Mouse (Mus musculus) 3T3-L1 (cell line): ENCODE measurements around the gene Ankrd11.
A peak's percentile ranks its signal among the peaks of the same experiment; 100 is the strongest.

Source experiments
- DNase-seq: peaks from one replicate; pipeline ENCODE4 v3.0.0-alpha.2; 2015; ENCODE audit warnings: low read depth, low spot score

Ankrd11 gene

DNA sequence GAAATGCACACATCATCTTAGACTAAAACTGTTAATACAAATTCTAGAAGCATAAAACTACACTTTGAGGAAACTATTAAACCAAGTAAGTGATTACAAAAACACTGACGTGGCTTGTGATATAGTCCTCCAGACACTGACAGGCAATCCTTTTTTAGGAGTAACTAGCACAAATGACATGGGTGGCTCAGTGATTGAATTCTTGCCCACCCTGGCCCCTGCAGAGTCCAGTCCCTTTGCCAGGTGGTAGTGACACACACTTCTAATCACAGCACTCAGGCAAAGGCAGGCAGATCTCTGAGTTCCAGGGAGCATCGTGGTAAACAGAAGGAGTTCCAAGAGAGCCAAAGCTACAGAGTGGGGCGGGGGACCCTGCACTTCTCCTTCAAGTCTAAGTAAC lies 36.7 kb downstream of the Ankrd11 start:
- no peak for DNase-seq

- no peak for DNase-seq
These were observed 37.8 kb downstream of the Ankrd11 start for GRCm38 (mm10) chr8:123004033-123004922.

GRCm38 (mm10) chr8:123000311-123000710 lies 41.8 kb downstream of the Ankrd11 start:
- DNase-seq = no peak

GRCm38 (mm10) chr8:122997963-122998362 lies 44.1 kb downstream of the Ankrd11 start:
- peak; percentile 65 for DNase-seq

- DNase-seq = no peak
These were observed 48.3 kb downstream of the Ankrd11 start for GRCm38 (mm10) chr8:122993740-122994139.

DNA sequence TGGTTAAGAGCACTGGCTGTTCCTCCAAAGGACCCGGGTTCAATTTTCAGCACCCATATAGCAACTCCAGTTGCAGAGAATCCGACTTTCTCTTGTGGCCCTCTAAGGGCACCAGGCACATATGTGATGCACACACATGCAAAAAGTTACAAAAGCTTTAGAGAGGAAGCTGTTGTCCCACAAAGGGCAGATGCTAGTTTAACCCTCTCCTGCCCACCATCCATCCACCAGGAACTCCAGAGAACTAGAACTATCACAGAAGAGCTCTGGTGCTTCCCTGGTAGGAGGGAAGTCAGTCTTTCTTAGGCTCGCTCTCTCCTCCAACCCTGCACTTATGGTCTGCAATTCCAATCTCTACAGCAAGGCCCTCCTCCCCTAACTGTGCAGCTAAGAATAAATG lies 49.0 kb downstream of the Ankrd11 start:
- no peak for DNase-seq

DNA sequence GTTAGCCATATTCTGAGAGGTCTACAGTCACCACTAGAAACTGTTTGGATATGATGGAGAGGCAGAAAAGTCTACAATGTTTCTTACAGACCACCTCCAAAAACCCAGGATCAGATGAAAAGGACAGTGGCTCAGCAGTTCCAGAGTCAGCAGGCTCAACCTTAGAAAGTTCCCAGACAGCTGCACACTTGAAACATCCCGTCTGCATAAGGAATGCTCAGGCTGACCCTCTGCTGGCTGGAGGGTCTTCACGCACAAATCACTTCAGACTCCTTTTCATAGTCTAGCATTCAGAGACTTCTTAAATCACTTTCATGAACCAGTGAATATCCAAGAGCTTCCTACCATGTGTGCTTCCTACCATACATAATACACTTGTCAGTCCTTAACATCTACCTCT lies 49.8 kb downstream of the Ankrd11 start:
- no peak for DNase-seq

DNA sequence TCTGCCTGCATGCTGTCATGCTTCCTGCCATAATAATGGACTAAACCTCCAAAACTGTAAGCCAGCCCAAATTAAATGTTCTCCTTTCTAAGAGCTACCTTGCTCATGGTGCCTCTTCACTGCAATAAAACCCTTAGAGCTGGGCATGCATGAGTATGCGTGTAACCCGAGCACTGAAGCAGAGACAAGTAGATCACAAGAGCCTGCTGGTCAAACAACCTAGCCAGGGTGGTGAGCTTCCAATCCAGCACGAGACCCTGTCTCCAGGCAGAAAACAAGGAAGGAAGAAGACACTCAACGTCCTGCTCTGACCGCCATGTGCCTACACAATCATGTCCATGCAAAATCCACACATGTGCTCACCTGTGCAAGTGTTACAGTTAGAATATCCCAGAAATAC lies 50.7 kb downstream of the Ankrd11 start:
- DNase-seq = no peak

DNA sequence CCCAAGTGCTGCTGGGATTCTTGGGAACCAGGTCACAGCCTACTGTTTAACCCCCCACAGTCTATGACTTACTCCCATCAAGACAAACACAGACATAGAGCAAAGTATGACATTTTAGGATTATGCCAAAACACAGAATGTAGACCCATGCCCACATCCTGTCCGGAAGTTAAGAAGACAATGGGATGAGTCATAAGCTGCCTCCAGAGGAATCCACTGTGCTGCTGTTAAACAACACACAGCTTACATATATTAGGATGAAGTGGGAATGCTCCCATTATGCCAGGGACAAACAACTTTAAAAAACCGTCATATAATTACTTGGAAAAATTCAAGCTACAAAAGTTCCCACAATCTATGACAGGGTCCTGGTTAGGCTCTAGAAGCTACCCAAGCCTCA lies 52.1 kb downstream of the Ankrd11 start:
- peak; percentile 73 for DNase-seq

- DNase-seq = no peak
These were observed 53.1 kb downstream of the Ankrd11 start for GRCm38 (mm10) chr8:122988955-122989354.

DNA sequence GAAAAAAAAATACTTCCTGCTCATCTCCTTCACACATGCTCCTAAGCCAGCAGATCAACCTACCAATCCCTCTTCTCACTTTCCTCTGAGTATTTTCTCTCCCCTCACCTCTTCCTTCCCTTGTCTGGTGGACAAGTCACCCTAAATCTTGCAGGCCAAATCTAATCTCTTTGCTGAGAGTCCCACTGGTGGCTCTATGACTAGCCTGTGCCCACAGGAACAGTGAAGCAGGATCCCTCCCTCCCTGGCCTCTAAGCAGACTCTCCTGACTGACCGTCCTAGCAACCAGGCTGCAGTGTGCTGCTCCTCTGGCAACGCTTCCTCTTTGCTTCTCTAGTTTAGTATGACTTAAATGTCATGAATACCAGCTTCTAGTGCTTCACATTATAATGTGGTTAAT lies 54.8 kb downstream of the Ankrd11 start:
- no peak for DNase-seq

DNA sequence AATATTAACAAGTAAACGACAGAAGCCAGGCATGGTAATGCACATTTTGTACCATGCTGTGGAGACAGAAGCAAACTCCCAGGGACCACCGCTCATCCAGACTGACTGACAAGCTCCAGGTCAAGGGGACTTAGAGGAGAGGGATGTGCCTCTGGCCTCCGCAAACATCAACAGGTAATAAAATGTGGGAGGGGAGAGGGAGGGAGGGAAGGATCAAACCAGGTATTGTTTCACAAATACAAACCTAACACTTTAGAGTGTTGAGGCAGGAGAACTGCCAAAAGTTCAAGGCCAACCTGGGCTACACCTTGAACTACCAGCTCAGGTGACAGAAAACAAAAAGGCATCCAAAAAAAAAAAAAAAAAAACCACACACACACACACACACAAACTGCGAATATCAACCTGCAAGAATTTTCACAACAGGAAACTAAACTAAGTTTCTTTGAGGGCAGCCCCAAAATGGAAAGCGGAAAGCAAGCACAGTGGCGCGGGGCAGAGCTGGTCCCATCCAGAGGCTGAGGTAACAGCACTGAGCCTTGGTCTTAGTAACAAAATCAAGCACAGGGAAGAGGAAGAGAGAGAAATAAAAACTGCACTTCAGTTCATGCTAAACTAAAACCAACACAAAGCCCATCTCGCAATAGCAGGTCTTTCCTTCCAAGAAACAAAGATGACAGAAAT lies 55.4 kb downstream of the Ankrd11 start:
- no peak for DNase-seq

DNA sequence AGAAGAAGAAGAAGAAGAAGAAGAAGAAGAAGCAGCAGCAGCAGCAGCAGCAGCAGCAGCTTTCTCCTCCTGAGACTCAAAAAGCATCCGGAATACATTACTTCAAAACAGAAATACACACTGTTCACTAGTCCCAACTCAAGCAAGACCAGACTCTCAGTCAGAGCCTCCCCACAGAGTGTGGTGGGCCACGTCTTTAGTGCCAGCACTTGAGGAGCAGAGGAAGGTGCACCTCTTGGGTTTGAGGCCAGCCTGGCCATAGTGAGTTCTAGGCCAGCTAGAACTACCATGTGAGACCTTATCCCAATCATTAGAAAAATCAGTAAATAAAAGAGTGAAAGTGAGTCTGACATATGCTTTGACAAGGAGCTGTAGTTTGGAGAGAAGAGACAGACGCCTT lies 57.9 kb downstream of the Ankrd11 start:
- no peak for DNase-seq

DNA sequence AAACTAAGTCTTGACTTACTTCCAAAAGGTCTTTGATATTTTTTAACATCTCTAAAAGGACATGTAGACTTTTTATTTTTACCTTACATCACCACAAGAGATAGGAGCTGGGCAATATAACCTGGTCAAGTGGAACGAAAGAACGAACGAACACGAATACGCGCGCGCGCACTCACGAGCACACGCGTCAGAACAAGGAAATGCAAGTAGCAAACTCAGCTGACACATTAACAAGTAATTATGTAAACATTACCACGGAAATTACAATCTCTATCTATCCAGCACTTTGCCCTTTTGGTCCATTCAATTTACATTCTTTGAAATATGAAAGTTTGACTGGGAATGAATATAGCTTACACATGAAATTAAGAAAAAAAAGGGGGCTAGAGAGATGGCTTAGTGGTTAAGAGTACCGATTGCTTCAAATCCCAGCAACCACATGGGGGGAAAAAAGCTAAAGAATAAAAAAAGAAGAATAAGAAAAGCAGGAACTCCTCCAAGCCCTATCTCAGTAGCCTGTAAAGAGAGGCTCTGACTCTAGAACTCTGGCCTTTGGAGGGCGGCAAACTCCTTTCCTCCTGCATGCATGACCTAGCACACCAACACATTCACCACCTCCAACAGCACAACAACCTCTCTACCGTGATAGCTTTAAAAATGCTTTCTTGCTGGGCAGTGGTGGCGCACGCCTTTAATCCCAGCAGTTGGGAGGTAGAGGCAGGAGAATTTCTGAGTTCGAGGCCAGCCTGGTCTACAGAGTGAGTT lies 58.7 kb downstream of the Ankrd11 start:
- no peak for DNase-seq

- no peak for DNase-seq
These were observed 60.4 kb downstream of the Ankrd11 start for GRCm38 (mm10) chr8:122981646-122982045.

DNA sequence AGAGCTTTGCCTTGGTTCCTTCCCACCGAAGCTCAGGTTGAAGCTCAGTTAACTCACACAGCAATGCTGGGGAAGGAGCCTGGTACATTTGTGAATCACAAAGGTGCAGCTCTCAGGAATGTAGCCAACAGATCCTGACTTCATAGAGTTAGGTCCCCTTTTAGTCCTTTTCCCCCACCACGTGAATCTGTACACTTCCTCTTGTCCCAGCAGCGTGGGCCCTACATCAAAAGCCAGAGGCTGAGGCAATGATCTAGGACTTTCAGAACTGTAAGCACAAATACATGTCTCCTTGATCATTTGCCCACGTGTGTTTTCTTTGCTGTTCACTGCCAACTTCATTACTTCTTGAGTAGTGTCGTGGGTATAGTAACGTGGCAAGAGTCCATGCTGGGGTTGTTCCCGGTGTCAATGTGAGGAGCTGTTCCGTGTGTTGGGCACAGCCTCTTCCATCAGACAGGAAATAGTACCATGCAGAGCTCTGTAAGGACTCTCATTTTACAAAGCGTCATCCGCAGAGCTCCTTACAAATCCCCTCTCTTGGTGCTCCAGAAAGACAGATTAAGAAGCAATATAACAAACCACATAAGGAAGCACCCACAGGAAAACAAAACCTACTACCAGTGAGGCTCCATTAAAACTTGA lies 62.1 kb downstream of the Ankrd11 start:
- DNase-seq = no peak

GRCm38 (mm10) chr8:122979424-122979823 lies 62.7 kb downstream of the Ankrd11 start:
- DNase-seq = peak; percentile 37

DNA sequence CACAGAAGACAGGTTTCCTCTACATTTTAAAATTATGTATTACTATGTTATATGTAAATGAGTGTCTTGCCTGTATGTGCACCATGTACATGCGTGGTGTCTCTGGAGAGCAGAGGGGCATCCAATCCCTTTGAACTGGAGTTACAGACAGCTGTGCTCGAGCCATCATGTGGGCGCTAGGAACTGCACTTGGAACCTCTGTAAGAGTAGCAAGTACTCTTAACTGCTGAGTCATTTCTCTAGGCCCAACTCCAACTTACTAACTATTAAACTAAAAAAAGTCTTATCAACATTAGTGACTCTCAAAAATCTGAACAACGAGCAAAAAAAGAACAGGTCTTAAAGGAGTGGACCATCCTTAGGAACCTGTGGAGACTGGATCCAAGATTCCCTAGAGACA lies 66.0 kb downstream of the Ankrd11 start:
- peak; percentile 43 for DNase-seq

GRCm38 (mm10) chr8:122969964-122970620 lies 72.0 kb downstream of the Ankrd11 start:
- DNase-seq = no peak

- DNase-seq = no peak
These were observed 73.9 kb downstream of the Ankrd11 start for GRCm38 (mm10) chr8:122968145-122968544.

GRCm38 (mm10) chr8:122966638-122967037 lies 75.4 kb downstream of the Ankrd11 start:
- DNase-seq = no peak
